Mouse (Mus musculus) ES-Bruce4 (cell line): ENCODE data around the gene Coro2a. TPM values are rescaled to one million over a fixed set of nuclear protein-coding genes. Genes with fewer than 3 reads are reported as not detected.
A peak's percentile ranks its signal among the peaks of the same experiment; 100 is the strongest.
"Not testable (repeated sequence)": the region's sequence is repeated elsewhere in the genome, so short reads cannot be mapped to it uniquely, and the experiment has no call there.

Source experiments
- H3K27ac ChIP-seq: 2 replicates; pipeline ENCODE4 v1.5.1; 2012; ENCODE audit warnings: low read length, inconsistent platforms; ENCODE audit not compliant: insufficient read depth
- H3K27me3 ChIP-seq: 2 replicates; pipeline ENCODE4 v1.6.1; 2012; ENCODE audit warnings: mild to moderate bottlenecking, low read length, inconsistent platforms; ENCODE audit not compliant: control insufficient read depth, poor library complexity, insufficient read depth, severe bottlenecking
- H3K36me3 ChIP-seq: 2 replicates; pipeline ENCODE4 v1.6.1; 2012; ENCODE audit warnings: inconsistent platforms, mild to moderate bottlenecking, low read length, moderate library complexity; ENCODE audit not compliant: control insufficient read depth, poor library complexity, insufficient read depth, severe bottlenecking
- H3K4me1 ChIP-seq: one replicate; pipeline ENCODE4 v1.8.1; 2011; ENCODE audit warnings: low read length; ENCODE audit not compliant: control insufficient read depth, insufficient read depth
- H3K4me3 ChIP-seq: 2 replicates; pipeline ENCODE4 v1.5.1; 2011; ENCODE audit warnings: low read depth, mild to moderate bottlenecking, low read length
- H3K9ac ChIP-seq: 2 replicates; pipeline ENCODE4 v1.6.1; 2012; ENCODE audit warnings: low read depth, mild to moderate bottlenecking, inconsistent platforms; ENCODE audit not compliant: poor library complexity, severe bottlenecking
- H3K9me3 ChIP-seq: replicated peaks from 2 replicates; pipeline ENCODE4 v1.6.1; 2012; ENCODE audit warnings: mild to moderate bottlenecking, low read length, inconsistent platforms; ENCODE audit not compliant: control insufficient read depth, poor library complexity, insufficient read depth, severe bottlenecking
- CTCF ChIP-seq: IDR thresholded peaks from one replicate; pipeline ENCODE4 v1.8.1; 2011; ENCODE audit warnings: low read depth, low read length
- EP300 ChIP-seq: IDR thresholded peaks from 2 replicates; pipeline ENCODE4 v1.6.1; 2011; ENCODE audit warnings: low read depth, low read length; ENCODE audit not compliant: insufficient read depth
- POLR2A ChIP-seq: IDR thresholded peaks from one replicate; pipeline ENCODE4 v1.8.1; 2011; ENCODE audit warnings: low read length; ENCODE audit not compliant: insufficient read depth
- polyA plus RNA-seq: library from polyadenylated mRNA; stranded (reverse); fragments of >200 nt; gene quantifications from 2 replicates; pipeline ENCODE4 v1.2.4, GENCODE M21; 2011; ENCODE audit warnings: low read depth; ENCODE audit not compliant: missing spikeins, insufficient read depth, insufficient read length

The Coro2a gene
- polyA plus RNA-seq, 1 experiment = 13.1 TPM

DNA sequence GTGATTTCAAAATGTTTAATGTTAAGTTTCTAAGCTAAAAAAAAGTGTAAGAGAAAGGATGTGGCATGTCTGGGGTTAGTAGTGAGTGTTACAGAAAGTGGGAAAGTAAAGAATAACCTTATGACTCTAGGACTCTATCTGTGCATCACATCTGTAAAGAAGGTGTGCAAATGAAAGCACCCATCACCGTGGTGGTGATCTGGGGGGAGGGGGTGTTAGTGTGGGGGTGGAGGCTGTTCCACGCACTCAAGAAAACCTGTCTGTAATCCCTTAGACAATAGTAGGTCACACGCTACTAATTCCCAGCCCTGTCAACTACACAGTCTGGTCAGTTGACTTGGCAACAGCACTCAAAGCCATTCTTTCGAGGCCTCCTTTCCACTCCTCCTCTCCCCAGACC lies 39.3 kb upstream of the Coro2a start:
- Histone ChIP-seq H3K4me1 (peaks cover 7% of the 10 kb centered on the region), H3K9me3 (no peaks in the 10 kb centered on the region), H3K36me3 (no peaks in the 10 kb centered on the region), H3K27ac (no peak overlapping the region), H3K27me3 (no peaks in the 10 kb centered on the region), H3K9ac (no peak overlapping the region), H3K4me3 (no peak overlapping the region)
- no peak for TF ChIP-seq POLR2A
- no peak for TF ChIP-seq CTCF
- TF ChIP-seq EP300 = no peak

DNA sequence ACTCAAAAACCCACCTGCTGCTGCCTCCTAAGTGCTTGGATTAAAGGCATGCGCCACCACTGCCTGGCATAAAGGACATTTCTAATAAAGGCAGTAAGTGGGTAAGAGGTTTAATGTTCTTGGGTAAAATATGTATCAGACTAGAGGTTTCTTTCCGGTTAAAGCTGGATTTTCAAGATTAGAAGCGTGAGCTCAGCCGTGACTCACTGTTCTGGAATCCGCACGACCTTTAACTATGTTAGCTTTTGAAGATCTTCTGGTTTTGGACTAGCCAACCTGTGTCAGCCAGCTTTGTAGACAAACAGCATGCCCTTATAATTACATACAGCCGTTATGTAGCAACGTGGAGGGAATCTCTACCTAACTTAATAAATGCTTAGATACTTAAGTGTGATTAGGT lies 37.9 kb upstream of the Coro2a start:
- H3K4me3 ChIP-seq = no peak overlapping the region
- peaks cover 12% of the 10 kb centered on the region for H3K4me1 ChIP-seq
- H3K36me3 ChIP-seq = no peaks in the 10 kb centered on the region
- H3K27me3 ChIP-seq = no peaks in the 10 kb centered on the region
- TF ChIP-seq CTCF (no peak), EP300 (no peak), POLR2A (no peak)
- no peak overlapping the region for H3K9ac ChIP-seq
- no peaks in the 10 kb centered on the region for H3K9me3 ChIP-seq
- H3K27ac ChIP-seq = no peak overlapping the region

DNA sequence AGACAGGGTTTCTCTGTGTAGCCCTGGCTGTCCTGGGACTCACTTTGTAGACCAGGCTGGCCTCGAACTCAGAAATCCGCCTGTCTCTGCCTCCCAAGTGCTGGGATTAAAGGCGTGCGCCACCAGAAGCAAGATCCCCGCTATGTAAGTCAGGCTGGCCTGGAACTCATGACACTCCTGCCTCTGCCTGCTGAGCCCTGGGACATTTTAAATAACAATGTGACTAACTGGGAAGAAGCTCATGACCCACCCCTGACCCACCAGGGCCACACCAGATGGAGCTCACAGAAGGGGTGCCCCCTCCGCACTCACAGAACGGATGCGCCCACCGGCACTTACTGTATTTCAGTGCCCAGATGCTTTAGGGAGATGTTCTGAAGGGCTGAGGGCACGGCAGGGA lies 35.2 kb upstream of the Coro2a start:
- Histone ChIP-seq H3K4me1 (peaks cover 18% of the 10 kb centered on the region), H3K27ac (peak overlapping the region; percentile 7)
- H3K9ac ChIP-seq, H3K27me3 ChIP-seq, H3K4me3 ChIP-seq, H3K9me3 ChIP-seq, H3K36me3 ChIP-seq: not testable (repeated sequence)
- peak; percentile 82 for TF ChIP-seq EP300

DNA sequence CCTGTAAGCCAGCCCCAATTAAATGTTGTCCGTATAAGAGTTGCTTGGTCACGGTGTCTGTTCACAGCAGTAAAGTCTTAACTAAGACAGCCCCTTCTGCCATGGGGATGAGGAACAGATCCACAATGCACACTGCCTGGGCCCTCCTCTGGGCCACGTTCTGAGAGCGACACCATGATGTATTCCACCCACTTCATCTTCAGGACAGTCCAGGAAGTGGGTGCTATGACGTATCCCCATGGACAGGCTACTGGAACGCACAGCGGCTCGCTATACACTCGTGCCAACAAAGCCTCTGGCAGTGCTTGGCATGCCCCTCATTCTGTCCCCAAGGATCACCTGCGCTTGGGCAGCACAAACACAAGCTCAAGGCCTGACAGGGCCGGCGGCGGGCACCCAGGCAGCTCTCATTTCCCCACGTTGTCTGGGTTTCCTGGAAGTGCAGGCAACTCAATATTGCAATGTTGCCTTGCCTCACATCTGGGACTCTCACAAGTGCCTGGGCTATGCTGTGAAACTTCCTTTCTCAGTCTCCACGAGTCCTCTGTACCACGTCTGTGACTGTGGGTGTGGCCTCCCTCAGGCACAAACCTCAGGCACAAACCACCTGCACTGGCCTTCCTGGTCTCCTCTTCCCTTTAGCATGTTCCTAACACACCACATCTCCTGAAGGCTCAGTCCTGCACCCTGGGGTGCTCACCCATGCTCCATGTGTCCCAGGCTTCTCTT lies 33.9 kb upstream of the Coro2a start:
- no peaks in the 10 kb centered on the region for H3K27me3 ChIP-seq
- H3K4me3 ChIP-seq = no peak overlapping the region
- TF ChIP-seq POLR2A (no peak), CTCF (no peak), EP300 (no peak)
- no peak overlapping the region for H3K9ac ChIP-seq
- peaks cover 18% of the 10 kb centered on the region for H3K4me1 ChIP-seq
- no peaks in the 10 kb centered on the region for H3K9me3 ChIP-seq
- 0 out of 2 replicates have a peak overlapping the region, but pooled peaks have one; percentile 16 for H3K27ac ChIP-seq
- H3K36me3 ChIP-seq = no peaks in the 10 kb centered on the region

DNA sequence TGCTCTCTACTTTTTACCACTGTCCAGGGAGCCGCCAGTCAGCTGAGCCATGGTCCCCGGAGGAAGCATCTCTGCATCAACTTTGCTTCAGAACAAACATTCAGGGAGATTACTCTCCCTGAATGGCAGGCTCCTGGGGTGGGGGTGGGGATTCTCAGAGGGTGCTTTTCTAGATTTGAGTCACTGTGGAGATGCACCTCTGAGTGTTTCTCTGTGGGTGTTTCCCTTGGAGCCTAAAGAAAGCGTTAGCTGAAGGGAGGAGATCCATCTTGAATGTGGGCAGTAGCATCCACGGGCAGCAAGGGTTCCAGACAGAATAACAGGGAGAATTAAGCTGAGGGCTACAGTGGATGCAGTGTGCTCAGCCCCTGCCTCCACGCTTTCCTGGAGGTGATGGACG lies 32.9 kb upstream of the Coro2a start:
- Histone ChIP-seq H3K9me3 (no peaks in the 10 kb centered on the region), H3K36me3 (no peaks in the 10 kb centered on the region), H3K4me1 (peaks cover 20% of the 10 kb centered on the region), H3K27ac (no peak overlapping the region), H3K4me3 (no peak overlapping the region), H3K27me3 (no peaks in the 10 kb centered on the region), H3K9ac (no peak overlapping the region)
- TF ChIP-seq POLR2A (no peak), EP300 (no peak), CTCF (no peak)

DNA sequence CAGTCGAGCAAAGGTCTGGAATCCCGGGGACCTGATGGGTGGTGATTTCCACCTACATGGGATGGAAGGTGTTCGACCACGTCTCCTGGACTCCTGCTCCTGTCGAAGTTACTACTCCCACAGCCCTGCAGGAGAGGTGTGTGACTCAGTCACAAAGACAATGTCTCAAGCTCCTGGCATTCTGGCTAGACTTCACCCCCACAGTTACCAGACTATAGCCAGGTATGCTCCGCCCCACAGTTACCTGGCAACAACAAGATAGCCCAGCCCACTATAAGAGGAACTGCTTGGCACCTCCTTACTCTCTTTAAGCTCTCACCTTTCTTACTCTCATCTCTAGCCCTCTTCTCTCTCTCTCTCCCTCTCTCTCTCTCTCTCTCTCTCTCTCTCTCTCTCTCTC lies 31.6 kb upstream of the Coro2a start:
- not testable (repeated sequence) for H3K9ac ChIP-seq, H3K27me3 ChIP-seq, H3K9me3 ChIP-seq, H3K4me3 ChIP-seq, H3K36me3 ChIP-seq
- H3K27ac ChIP-seq = 0 out of 2 replicates have a peak overlapping the region, but pooled peaks have one; percentile 5
- peaks cover 24% of the 10 kb centered on the region for H3K4me1 ChIP-seq
